Mouse (Mus musculus): Measurements from ENCODE around the gene Fnip2. TPM values are rescaled to one million over a fixed set of nuclear protein-coding genes. Genes with fewer than 3 reads are reported as not detected.

Fnip2 gene
- polyA plus RNA-seq, 1 experiment from 2014 or later, result 5.4 TPM

GRCm38 (mm10) chr3:79514304-79514703 is 53.3 kb downstream of the Fnip2 start:
- H3K9me3 ChIP-seq, result no peaks in the 10 kb centered on the region
- H3K36me3 ChIP-seq (replicated peaks), result peaks cover 28% of the 10 kb centered on the region
- WGBS, result 95% methylated on average over 2 of the region's 2 CpGs
- H3K27ac ChIP-seq (replicated peaks), result no peak overlapping the region
- no peak for DNase-seq (ENCODE audit: low spot score)
- H3K4me3 ChIP-seq, result no peak overlapping the region
- peaks cover 36% of the 10 kb centered on the region for H3K4me1 ChIP-seq
- no peaks in the 10 kb centered on the region for H3K27me3 ChIP-seq (replicated peaks; ENCODE audit: low read depth, poor library complexity, severe bottlenecking)

GRCm38 (mm10) chr3:79501166-79501728 is 66.3 kb downstream of the Fnip2 start:
- Histone ChIP-seq H3K36me3 (replicated peaks) (peaks cover 59% of the 10 kb centered on the region), H3K27me3 (replicated peaks; ENCODE audit: low read depth, poor library complexity, severe bottlenecking) (no peaks in the 10 kb centered on the region), H3K9me3 (peaks cover 4% of the 10 kb centered on the region; the same call in 1 of the 2 replicates), H3K27ac (replicated peaks) (no peak overlapping the region), H3K4me3 (no peak overlapping the region), H3K4me1 (no peaks in the 10 kb centered on the region)
- DNase-seq (ENCODE audit: low spot score), result no peak
- 86% methylated on average over 2 of the region's 2 CpGs for WGBS

GRCm38 (mm10) chr3:79500279-79500678 is 67.3 kb downstream of the Fnip2 start:
- H3K4me3 ChIP-seq, result no peak overlapping the region
- peaks cover 53% of the 10 kb centered on the region for H3K36me3 ChIP-seq (replicated peaks)
- H3K27ac ChIP-seq (replicated peaks), result no peak overlapping the region

GRCm38 (mm10) chr3:79496668-79497067 is 70.9 kb downstream of the Fnip2 start:
- Histone ChIP-seq H3K9me3 (peaks cover 4% of the 10 kb centered on the region; the same call in 1 of the 2 replicates), H3K4me1 (no peaks in the 10 kb centered on the region), H3K4me3 (no peak overlapping the region), H3K27ac (replicated peaks) (no peak overlapping the region), H3K27me3 (replicated peaks; ENCODE audit: low read depth, poor library complexity, severe bottlenecking) (no peaks in the 10 kb centered on the region), H3K36me3 (replicated peaks) (peaks cover 51% of the 10 kb centered on the region)
- 84% methylated on average over 6 of the region's 6 CpGs for WGBS
- DNase-seq (ENCODE audit: low spot score), result no peak

More at GRCm38 (mm10) chr3:79500279-79500678, 67.3 kb downstream of the Fnip2 start:
- peaks cover 4% of the 10 kb centered on the region; the same call in 1 of the 2 replicates for H3K9me3 ChIP-seq
- 83% methylated on average over 10 of the region's 10 CpGs for WGBS
- DNase-seq (ENCODE audit: low spot score), result no peak
- H3K27me3 ChIP-seq (replicated peaks; ENCODE audit: low read depth, poor library complexity, severe bottlenecking), result no peaks in the 10 kb centered on the region
- no peaks in the 10 kb centered on the region for H3K4me1 ChIP-seq

GRCm38 (mm10) chr3:79495151-79495550 is 72.4 kb downstream of the Fnip2 start:
- Histone ChIP-seq H3K4me1 (no peaks in the 10 kb centered on the region), H3K4me3 (no peak overlapping the region), H3K9me3 (no peaks in the 10 kb centered on the region), H3K27me3 (replicated peaks; ENCODE audit: low read depth, poor library complexity, severe bottlenecking) (no peaks in the 10 kb centered on the region), H3K27ac (replicated peaks) (no peak overlapping the region), H3K36me3 (replicated peaks) (peaks cover 49% of the 10 kb centered on the region)
- WGBS, result 86% methylated on average over 7 of the region's 7 CpGs
- no peak for DNase-seq (ENCODE audit: low spot score)

- Histone ChIP-seq H3K27ac (replicated peaks) (no peak overlapping the region), H3K9me3 (no peaks in the 10 kb centered on the region), H3K4me3 (no peak overlapping the region), H3K27me3 (replicated peaks; ENCODE audit: low read depth, poor library complexity, severe bottlenecking) (no peaks in the 10 kb centered on the region), H3K36me3 (replicated peaks) (peaks cover 42% of the 10 kb centered on the region), H3K4me1 (no peaks in the 10 kb centered on the region)
- WGBS, result 91% methylated on average over 8 of the region's 8 CpGs
- no peak for DNase-seq (ENCODE audit: low spot score)
These were observed 73.6 kb downstream of the Fnip2 start for GRCm38 (mm10) chr3:79494028-79494427.

- WGBS, result 95% methylated on average over 10 of the region's 10 CpGs
- H3K4me1 ChIP-seq, result no peaks in the 10 kb centered on the region
- no peak for DNase-seq (ENCODE audit: low spot score)
- H3K36me3 ChIP-seq (replicated peaks), result peaks cover 52% of the 10 kb centered on the region
- no peak overlapping the region for H3K27ac ChIP-seq (replicated peaks)
- no peaks in the 10 kb centered on the region for H3K27me3 ChIP-seq (replicated peaks; ENCODE audit: low read depth, poor library complexity, severe bottlenecking)
- H3K4me3 ChIP-seq, result no peak overlapping the region
- H3K9me3 ChIP-seq, result no peaks in the 10 kb centered on the region
These were observed 74.5 kb downstream of the Fnip2 start for GRCm38 (mm10) chr3:79493064-79493463.

GRCm38 (mm10) chr3:79491614-79492013 is 76.0 kb downstream of the Fnip2 start:
- H3K9me3 ChIP-seq, result no peaks in the 10 kb centered on the region
- DNase-seq (ENCODE audit: low spot score), result no peak
- no peak overlapping the region for H3K4me3 ChIP-seq
- H3K36me3 ChIP-seq (replicated peaks), result peaks cover 62% of the 10 kb centered on the region
- WGBS, result 88% methylated on average over 3 of the region's 3 CpGs
- no peak overlapping the region for H3K27ac ChIP-seq (replicated peaks)
- no peaks in the 10 kb centered on the region for H3K4me1 ChIP-seq
- no peaks in the 10 kb centered on the region for H3K27me3 ChIP-seq (replicated peaks; ENCODE audit: low read depth, poor library complexity, severe bottlenecking)

- no peak for DNase-seq (ENCODE audit: low spot score)
- Histone ChIP-seq H3K27me3 (replicated peaks; ENCODE audit: low read depth, poor library complexity, severe bottlenecking) (no peaks in the 10 kb centered on the region), H3K4me3 (no peak overlapping the region), H3K9me3 (no peaks in the 10 kb centered on the region), H3K27ac (replicated peaks) (no peak overlapping the region), H3K4me1 (no peaks in the 10 kb centered on the region), H3K36me3 (replicated peaks) (peaks cover 75% of the 10 kb centered on the region)
- 92% methylated on average over 5 of the region's 5 CpGs for WGBS
These were observed 77.5 kb downstream of the Fnip2 start for GRCm38 (mm10) chr3:79490102-79490501.

GRCm38 (mm10) chr3:79488025-79488424 is 79.6 kb downstream of the Fnip2 start:
- H3K9me3 ChIP-seq, result no peaks in the 10 kb centered on the region
- no peak overlapping the region for H3K4me3 ChIP-seq
- no peaks in the 10 kb centered on the region for H3K27me3 ChIP-seq (replicated peaks; ENCODE audit: low read depth, poor library complexity, severe bottlenecking)
- H3K36me3 ChIP-seq (replicated peaks), result peaks cover 86% of the 10 kb centered on the region
- DNase-seq (ENCODE audit: low spot score), result no peak
- no peaks in the 10 kb centered on the region for H3K4me1 ChIP-seq
- H3K27ac ChIP-seq (replicated peaks), result no peak overlapping the region
- 96% methylated on average over 7 of the region's 7 CpGs for WGBS

GRCm38 (mm10) chr3:79484286-79485063 is 83.1 kb downstream of the Fnip2 start:
- Histone ChIP-seq H3K27me3 (replicated peaks; ENCODE audit: low read depth, poor library complexity, severe bottlenecking) (no peaks in the 10 kb centered on the region), H3K27ac (replicated peaks) (no peak overlapping the region), H3K9me3 (no peaks in the 10 kb centered on the region), H3K4me1 (no peaks in the 10 kb centered on the region), H3K4me3 (no peak overlapping the region), H3K36me3 (replicated peaks) (peaks cover 80% of the 10 kb centered on the region)
- 84% methylated on average over 16 of the region's 16 CpGs for WGBS
- DNase-seq (ENCODE audit: low spot score), result no peak

- WGBS, result 89% methylated on average over 4 of the region's 4 CpGs
- Histone ChIP-seq H3K27ac (replicated peaks) (no peak overlapping the region), H3K9me3 (no peaks in the 10 kb centered on the region), H3K4me1 (no peaks in the 10 kb centered on the region), H3K4me3 (no peak overlapping the region), H3K36me3 (replicated peaks) (peaks cover 62% of the 10 kb centered on the region), H3K27me3 (replicated peaks; ENCODE audit: low read depth, poor library complexity, severe bottlenecking) (no peaks in the 10 kb centered on the region)
- DNase-seq (ENCODE audit: low spot score), result no peak
These were observed 88.7 kb downstream of the Fnip2 start for GRCm38 (mm10) chr3:79478880-79479279.

GRCm38 (mm10) chr3:79478400-79478799 is 89.2 kb downstream of the Fnip2 start:
- Histone ChIP-seq H3K4me3 (no peak overlapping the region), H3K27ac (replicated peaks) (no peak overlapping the region), H3K27me3 (replicated peaks; ENCODE audit: low read depth, poor library complexity, severe bottlenecking) (no peaks in the 10 kb centered on the region), H3K36me3 (replicated peaks) (peaks cover 60% of the 10 kb centered on the region), H3K4me1 (no peaks in the 10 kb centered on the region), H3K9me3 (no peaks in the 10 kb centered on the region)
- DNase-seq (ENCODE audit: low spot score), result no peak
- 93% methylated on average over 8 of the region's 8 CpGs for WGBS

All from embryonic facial prominence, embryonic 10.5 days (tissue).